Mouse (Mus musculus) bone marrow, adult 2 months (tissue): Measurements from ENCODE around the gene Etv6.

Experiments used
- CTCF ChIP-seq: fragments of 200-500 bp; IDR thresholded peaks from 2 replicates; pipeline ENCODE4 v1.5.1; 2011; ENCODE audit warnings: low read length, control low read depth; ENCODE audit not compliant: control insufficient read depth, insufficient read depth
- POLR2A ChIP-seq: fragments of 200-500 bp; IDR thresholded peaks from 2 replicates; pipeline ENCODE4 v1.6.1; 2011; ENCODE audit warnings: low read depth, mild to moderate bottlenecking, control low read depth, low read length, borderline replicate concordance; ENCODE audit not compliant: control insufficient read depth

- TF ChIP-seq CTCF (no peak), POLR2A (no peak)
Observed at GRCm38 (mm10) chr6:134211458-134211776, 175.9 kb downstream of the Etv6 start.
